Mouse (Mus musculus): ENCODE results near the gene March9. TPM values are rescaled to one million over a fixed set of nuclear protein-coding genes. Genes with fewer than 3 reads are reported as not detected.
"Not testable (repeated sequence)": the region's sequence is repeated elsewhere in the genome, so short reads cannot be mapped to it uniquely, and the experiment has no call there.

Gene March9
- polyA plus RNA-seq, 1 experiment from 2014 or later = 1.5 TPM

GRCm38 (mm10) chr10:127075080-127075479, 15.1 kb upstream of the March9 start, which contains the start of gene Agap2:
Agap2 (plus strand) TSS chr10:127075284.
- WGBS = 56% methylated on average over 9 of the region's 9 CpGs
- Histone ChIP-seq H3K9me3 (ENCODE audit: control insufficient read depth, low read length) (no peaks in the 10 kb centered on the region), H3K36me3 (ENCODE audit: control insufficient read depth, insufficient read depth, low read length) (no peaks in the 10 kb centered on the region), H3K27me3 (ENCODE audit: control insufficient read depth, insufficient read depth, low read length) (peaks cover 42% of the 10 kb centered on the region), H3K27ac (ENCODE audit: low read depth, low read length) (no peak within 1 kb of the TSS), H3K9ac (ENCODE audit: low read depth, low read length) (no peak within 1 kb of the TSS), H3K4me1 (ENCODE audit: control insufficient read depth, insufficient read depth, low read length) (peaks cover 20% of the 10 kb centered on the region), H3K4me3 (ENCODE audit: low read length) (no peak within 1 kb of the TSS), H3K4me2 (replicated peaks; ENCODE audit: low read depth, low read length) (no peak within 1 kb of the TSS)
- no peak for ATAC-seq (ENCODE audit: low FRiP score, low TSS enrichment)

GRCm38 (mm10) chr10:127073981-127074380, 14.0 kb upstream of the March9 start:
- Histone ChIP-seq H3K4me1 (ENCODE audit: control insufficient read depth, insufficient read depth, low read length) (peaks cover 12% of the 10 kb centered on the region), H3K9me3 (ENCODE audit: control insufficient read depth, low read length) (no peaks in the 10 kb centered on the region), H3K4me3 (ENCODE audit: low read length) (no peak overlapping the region), H3K4me2 (replicated peaks; ENCODE audit: low read depth, low read length) (no peak overlapping the region), H3K27me3 (ENCODE audit: control insufficient read depth, insufficient read depth, low read length) (peaks cover 31% of the 10 kb centered on the region), H3K36me3 (ENCODE audit: control insufficient read depth, insufficient read depth, low read length) (no peaks in the 10 kb centered on the region), H3K27ac (ENCODE audit: low read depth, low read length) (no peak overlapping the region), H3K9ac (ENCODE audit: low read depth, low read length) (no peak overlapping the region)
- 97% methylated on average over 1 of the region's 1 CpGs for WGBS
- ATAC-seq (ENCODE audit: low FRiP score, low TSS enrichment) = no peak

GRCm38 (mm10) chr10:127072969-127073368, 13.0 kb upstream of the March9 start:
- not testable (repeated sequence) for H3K4me3 ChIP-seq (ENCODE audit: low read length); ATAC-seq (ENCODE audit: low FRiP score, low TSS enrichment); H3K27ac ChIP-seq (ENCODE audit: low read depth, low read length); H3K9me3 ChIP-seq (ENCODE audit: control insufficient read depth, low read length); H3K9ac ChIP-seq (ENCODE audit: low read depth, low read length); H3K36me3 ChIP-seq (ENCODE audit: control insufficient read depth, insufficient read depth, low read length); H3K4me2 ChIP-seq (replicated peaks; ENCODE audit: low read depth, low read length)
- H3K27me3 ChIP-seq (ENCODE audit: control insufficient read depth, insufficient read depth, low read length) = peaks cover 21% of the 10 kb centered on the region
- WGBS = 74% methylated on average over 2 of the region's 2 CpGs
- peaks cover 13% of the 10 kb centered on the region for H3K4me1 ChIP-seq (ENCODE audit: control insufficient read depth, insufficient read depth, low read length)

- WGBS = 92% methylated on average over 4 of the region's 4 CpGs
- H3K4me3 ChIP-seq (ENCODE audit: low read length); H3K4me2 ChIP-seq (replicated peaks; ENCODE audit: low read depth, low read length); ATAC-seq (ENCODE audit: low FRiP score, low TSS enrichment); H3K9ac ChIP-seq (ENCODE audit: low read depth, low read length); H3K27ac ChIP-seq (ENCODE audit: low read depth, low read length); H3K9me3 ChIP-seq (ENCODE audit: control insufficient read depth, low read length): not testable (repeated sequence)
- peaks cover 13% of the 10 kb centered on the region for H3K4me1 ChIP-seq (ENCODE audit: control insufficient read depth, insufficient read depth, low read length)
- peaks cover 15% of the 10 kb centered on the region for H3K36me3 ChIP-seq (ENCODE audit: control insufficient read depth, insufficient read depth, low read length)
- H3K27me3 ChIP-seq (ENCODE audit: control insufficient read depth, insufficient read depth, low read length) = peaks cover 15% of the 10 kb centered on the region
Observed at GRCm38 (mm10) chr10:127072270-127072669, 12.3 kb upstream of the March9 start.

GRCm38 (mm10) chr10:127071203-127071602, 11.2 kb upstream of the March9 start:
- Histone ChIP-seq H3K36me3 (ENCODE audit: control insufficient read depth, insufficient read depth, low read length) (peaks cover 26% of the 10 kb centered on the region), H3K4me1 (ENCODE audit: control insufficient read depth, insufficient read depth, low read length) (peaks cover 13% of the 10 kb centered on the region), H3K4me2 (replicated peaks; ENCODE audit: low read depth, low read length) (peak overlapping the region; percentile 92), H3K9me3 (ENCODE audit: control insufficient read depth, low read length) (no peaks in the 10 kb centered on the region), H3K4me3 (ENCODE audit: low read length) (peak overlapping the region; percentile 69), H3K27me3 (ENCODE audit: control insufficient read depth, insufficient read depth, low read length) (peaks cover 4% of the 10 kb centered on the region), H3K27ac (ENCODE audit: low read depth, low read length) (no peak overlapping the region), H3K9ac (ENCODE audit: low read depth, low read length) (peak overlapping the region; percentile 77; the same call in 1 of the 2 replicates)
- no peak for ATAC-seq (ENCODE audit: low FRiP score, low TSS enrichment)
- WGBS = 79% methylated on average over 9 of the region's 9 CpGs

- Histone ChIP-seq H3K27ac (ENCODE audit: low read depth, low read length) (peak within 1 kb of the TSS; percentile 90), H3K4me2 (replicated peaks; ENCODE audit: low read depth, low read length) (peak within 1 kb of the TSS; percentile 92), H3K36me3 (ENCODE audit: control insufficient read depth, insufficient read depth, low read length) (peaks cover 33% of the 10 kb centered on the region), H3K9ac (ENCODE audit: low read depth, low read length) (peak within 1 kb of the TSS; percentile 77), H3K4me1 (ENCODE audit: control insufficient read depth, insufficient read depth, low read length) (peaks cover 13% of the 10 kb centered on the region), H3K9me3 (ENCODE audit: control insufficient read depth, low read length) (no peaks in the 10 kb centered on the region), H3K4me3 (ENCODE audit: low read length) (peak within 1 kb of the TSS; percentile 69), H3K27me3 (ENCODE audit: control insufficient read depth, insufficient read depth, low read length) (no peaks in the 10 kb centered on the region; the same call in 1 of the 2 replicates)
- ATAC-seq (ENCODE audit: low FRiP score, low TSS enrichment) = peak; percentile 90
- 2% methylated on average over 36 of the region's 36 CpGs for WGBS
Observed at GRCm38 (mm10) chr10:127070190-127071121, 10.5 kb upstream of the March9 start, which contains the start of gene Tspan31. Tspan31 (minus strand) TSS chr10:127070264.

- peak overlapping the region; percentile 77 for H3K9ac ChIP-seq (ENCODE audit: low read depth, low read length)
- no peaks in the 10 kb centered on the region for H3K9me3 ChIP-seq (ENCODE audit: control insufficient read depth, low read length)
- WGBS = 5% methylated on average over 30 of the region's 30 CpGs
- ATAC-seq (ENCODE audit: low FRiP score, low TSS enrichment) = peak; percentile 61
- peak overlapping the region; percentile 90 for H3K27ac ChIP-seq (ENCODE audit: low read depth, low read length)
- H3K4me3 ChIP-seq (ENCODE audit: low read length) = peak overlapping the region; percentile 69
- H3K27me3 ChIP-seq (ENCODE audit: control insufficient read depth, insufficient read depth, low read length) = no peaks in the 10 kb centered on the region
- H3K4me2 ChIP-seq (replicated peaks; ENCODE audit: low read depth, low read length) = peak overlapping the region; percentile 92
- H3K4me1 ChIP-seq (ENCODE audit: control insufficient read depth, insufficient read depth, low read length) = peaks cover 13% of the 10 kb centered on the region
- H3K36me3 ChIP-seq (ENCODE audit: control insufficient read depth, insufficient read depth, low read length) = peaks cover 43% of the 10 kb centered on the region
Observed at GRCm38 (mm10) chr10:127069281-127070189, 9.6 kb upstream of the March9 start.

- ATAC-seq (ENCODE audit: low FRiP score, low TSS enrichment) = no peak
- H3K4me3 ChIP-seq (ENCODE audit: low read length) = peak overlapping the region; percentile 69
- 78% methylated on average over 9 of the region's 9 CpGs for WGBS
- peaks cover 13% of the 10 kb centered on the region for H3K4me1 ChIP-seq (ENCODE audit: control insufficient read depth, insufficient read depth, low read length)
- H3K27ac ChIP-seq (ENCODE audit: low read depth, low read length) = no peak overlapping the region
- no peaks in the 10 kb centered on the region for H3K27me3 ChIP-seq (ENCODE audit: control insufficient read depth, insufficient read depth, low read length)
- H3K4me2 ChIP-seq (replicated peaks; ENCODE audit: low read depth, low read length) = peak overlapping the region; percentile 92
- H3K36me3 ChIP-seq (ENCODE audit: control insufficient read depth, insufficient read depth, low read length) = peaks cover 43% of the 10 kb centered on the region
- H3K9me3 ChIP-seq (ENCODE audit: control insufficient read depth, low read length) = no peaks in the 10 kb centered on the region
- H3K9ac ChIP-seq (ENCODE audit: low read depth, low read length) = peak overlapping the region; percentile 77; the same call in 1 of the 2 replicates
Observed at GRCm38 (mm10) chr10:127068360-127069038, 8.5 kb upstream of the March9 start.
